Mouse (Mus musculus): ENCODE data around the gene Iqcc.

The Iqcc gene

DNA sequence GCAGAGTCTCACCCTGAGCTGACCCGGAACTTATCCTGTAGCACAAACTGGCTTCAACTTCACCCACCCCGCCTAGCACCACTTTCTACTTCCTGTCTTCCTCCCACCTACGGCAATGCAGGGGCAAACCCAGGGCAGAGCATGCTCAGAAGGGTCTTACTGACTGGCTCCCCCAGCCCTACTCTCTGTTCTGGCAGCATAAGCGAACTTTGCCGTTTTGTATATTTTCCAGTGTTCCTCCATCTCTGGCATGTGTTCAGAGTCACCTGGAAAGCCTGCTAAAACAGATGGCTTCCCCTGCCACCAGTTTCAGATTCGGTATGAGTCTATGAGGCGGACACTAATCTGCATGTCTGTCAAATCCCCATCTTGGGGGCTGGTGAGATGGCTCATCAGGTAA, 38.6 kb downstream of the Iqcc start:
- peak in 1 of 2 experiments; percentile 34 for DNase-seq (ENCODE audit: inconsistent age in 2 of 2, low spot score in 1 of 2)

DNA sequence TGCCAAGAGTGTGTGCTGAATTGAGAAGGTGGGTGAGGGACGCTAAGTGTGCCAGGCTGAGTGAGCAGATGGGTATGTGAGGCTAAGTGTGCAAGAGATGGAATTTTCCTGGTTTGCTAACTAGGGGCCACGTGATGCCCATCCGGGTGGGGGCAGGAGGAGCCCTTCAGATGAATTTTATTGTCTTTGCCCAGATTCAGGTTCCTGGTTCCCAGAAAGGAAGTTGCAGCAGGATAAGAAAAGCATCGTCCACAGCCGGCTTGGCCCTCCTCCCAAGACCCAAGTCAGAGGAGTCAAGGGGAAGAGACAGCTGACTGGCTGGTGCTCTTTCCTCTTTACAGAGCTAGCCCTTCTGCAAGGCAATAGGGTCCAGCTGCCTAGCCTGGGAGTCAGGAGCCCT, 40.4 kb downstream of the Iqcc start, which contains the start of gene Fam167b:
TSS of gene Fam167b (minus strand) at position 84 of the 400 bp plus-strand sequence.
- peak; percentile 60 to 74 for DNase-seq (ENCODE audit: inconsistent age in 2 of 2, low spot score in 1 of 2)

DNA sequence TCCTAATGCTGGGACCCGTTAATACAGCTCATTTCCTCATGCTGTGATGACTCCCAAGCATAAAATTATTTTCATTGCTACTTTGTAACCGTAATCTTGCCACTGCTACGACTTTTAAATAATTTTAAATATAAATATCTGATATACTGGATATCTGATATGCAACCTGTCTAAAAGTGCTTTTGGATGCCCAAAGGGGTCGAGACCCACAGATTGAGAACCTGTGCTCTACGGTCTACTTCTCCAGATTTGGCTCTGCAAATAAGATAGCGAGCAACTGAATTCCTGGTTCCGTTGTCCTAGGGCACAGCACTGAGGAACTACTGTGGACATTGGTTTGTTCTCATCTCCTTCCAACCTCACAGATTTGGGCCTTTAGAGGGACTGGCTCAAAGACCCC, 41.2 kb downstream of the Iqcc start:
- DNase-seq (ENCODE audit: inconsistent age in 2 of 2, low spot score in 1 of 2) = no peak

DNA sequence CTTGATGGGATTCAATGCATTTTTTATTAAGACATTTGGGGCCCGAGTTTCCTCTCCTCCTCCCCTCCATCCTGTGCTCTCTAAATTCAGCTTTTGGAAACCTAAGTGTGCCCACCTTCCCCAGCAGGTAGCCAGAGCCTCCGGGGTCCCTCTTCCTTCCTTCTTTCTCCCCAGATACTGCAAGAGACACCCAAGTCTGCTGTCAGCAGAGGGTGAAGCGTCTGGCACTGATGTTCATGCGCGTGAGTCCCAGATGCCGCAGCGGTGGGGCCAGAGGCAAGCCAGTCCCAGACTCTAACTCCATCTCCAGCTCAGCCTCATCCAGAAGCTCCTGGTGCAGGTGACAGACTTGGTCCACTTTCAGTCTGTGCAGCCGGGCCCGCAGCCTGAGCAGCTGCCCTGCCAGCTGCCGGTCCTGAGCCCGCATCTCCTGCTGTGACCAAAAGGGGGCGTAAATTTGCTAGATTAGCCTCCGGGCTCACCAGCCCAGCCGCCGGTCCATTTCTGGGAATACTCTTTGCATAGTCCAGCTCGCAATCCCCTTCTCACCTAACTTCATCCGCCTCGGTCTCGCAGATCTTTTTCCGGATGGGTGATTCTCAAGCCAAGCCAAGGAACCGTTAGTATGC, 41.9 kb downstream of the Iqcc start:
- DNase-seq (ENCODE audit: inconsistent age in 2 of 2, low spot score in 1 of 2) = peak; percentile 80 to 91

DNA sequence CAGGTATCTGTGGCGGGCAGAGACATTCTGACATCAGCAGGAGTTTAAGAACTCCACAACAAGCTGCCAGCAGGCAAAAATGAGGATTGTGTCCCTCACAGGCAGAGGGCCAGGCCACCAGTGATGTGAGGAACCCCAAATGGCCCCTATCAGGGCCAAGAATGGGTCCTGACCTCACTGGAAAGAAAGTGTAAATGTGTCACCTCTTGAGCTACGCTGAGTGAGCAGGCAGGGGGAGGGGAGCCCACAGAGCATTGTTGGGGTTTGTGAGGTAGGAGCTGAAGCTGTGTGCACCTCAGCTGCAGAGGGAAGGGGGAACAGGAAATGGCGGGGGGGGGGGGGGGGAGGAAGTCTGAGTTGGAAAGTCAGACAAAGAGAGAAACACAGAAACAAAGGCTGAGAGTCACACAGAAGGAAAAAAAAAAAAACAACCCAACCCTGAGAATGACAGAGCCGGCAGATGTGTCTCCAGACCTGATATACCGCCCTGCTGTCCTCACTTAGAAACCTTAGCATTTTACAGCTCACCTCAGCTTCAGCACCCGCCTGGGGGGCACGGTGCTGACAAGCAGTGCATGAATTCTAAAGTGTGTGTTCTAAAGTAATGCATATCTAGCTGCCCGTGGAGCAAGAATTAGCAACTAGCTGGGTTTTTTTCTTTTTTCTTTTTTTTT, 43.6 kb downstream of the Iqcc start:
- no peak for DNase-seq (ENCODE audit: inconsistent age in 2 of 2, low spot score in 1 of 2)

DNA sequence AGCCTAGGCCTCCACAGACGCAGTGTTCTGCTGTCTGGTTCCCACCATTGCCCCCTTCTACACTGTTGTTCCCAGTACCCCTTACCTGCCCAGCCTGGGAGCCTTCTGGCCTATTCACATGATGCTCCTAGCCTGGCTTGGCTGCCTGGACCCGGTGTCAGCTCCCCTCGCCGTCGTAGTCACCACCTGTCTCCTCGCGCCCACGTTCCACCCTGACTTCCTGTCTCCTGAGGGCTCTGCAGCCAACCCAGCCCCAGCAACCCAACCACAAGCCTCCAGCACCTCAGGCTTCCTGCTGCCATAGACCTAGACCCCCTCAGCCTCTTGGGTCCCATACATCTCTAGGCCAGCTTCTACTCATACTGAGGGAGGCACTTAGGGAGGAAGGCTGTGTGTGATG, 45.5 kb downstream of the Iqcc start, which contains the start of gene Lck:
TSS of gene Lck (minus strand) at position 212 of the 400 bp plus-strand sequence.
- DNase-seq (ENCODE audit: inconsistent age in 2 of 2, low spot score in 1 of 2) = peak in 1 of 2 experiments; percentile 30

DNA sequence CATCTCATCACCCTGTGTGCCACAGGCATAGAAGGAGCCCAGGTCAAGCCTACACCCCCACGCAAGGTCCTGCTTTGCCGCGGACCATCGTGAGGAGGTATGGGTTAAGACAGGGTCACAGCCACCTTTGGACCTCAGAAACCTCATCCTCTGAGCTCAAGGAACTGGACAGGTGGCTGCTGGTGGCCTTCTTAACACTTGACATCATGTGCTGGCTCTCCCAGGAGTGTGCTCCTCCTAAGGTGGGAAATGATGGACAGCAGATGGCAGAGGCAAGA, 45.9 kb downstream of the Iqcc start:
- peak in 1 of 2 experiments; percentile 58 for DNase-seq (ENCODE audit: inconsistent age in 2 of 2, low spot score in 1 of 2)

DNA sequence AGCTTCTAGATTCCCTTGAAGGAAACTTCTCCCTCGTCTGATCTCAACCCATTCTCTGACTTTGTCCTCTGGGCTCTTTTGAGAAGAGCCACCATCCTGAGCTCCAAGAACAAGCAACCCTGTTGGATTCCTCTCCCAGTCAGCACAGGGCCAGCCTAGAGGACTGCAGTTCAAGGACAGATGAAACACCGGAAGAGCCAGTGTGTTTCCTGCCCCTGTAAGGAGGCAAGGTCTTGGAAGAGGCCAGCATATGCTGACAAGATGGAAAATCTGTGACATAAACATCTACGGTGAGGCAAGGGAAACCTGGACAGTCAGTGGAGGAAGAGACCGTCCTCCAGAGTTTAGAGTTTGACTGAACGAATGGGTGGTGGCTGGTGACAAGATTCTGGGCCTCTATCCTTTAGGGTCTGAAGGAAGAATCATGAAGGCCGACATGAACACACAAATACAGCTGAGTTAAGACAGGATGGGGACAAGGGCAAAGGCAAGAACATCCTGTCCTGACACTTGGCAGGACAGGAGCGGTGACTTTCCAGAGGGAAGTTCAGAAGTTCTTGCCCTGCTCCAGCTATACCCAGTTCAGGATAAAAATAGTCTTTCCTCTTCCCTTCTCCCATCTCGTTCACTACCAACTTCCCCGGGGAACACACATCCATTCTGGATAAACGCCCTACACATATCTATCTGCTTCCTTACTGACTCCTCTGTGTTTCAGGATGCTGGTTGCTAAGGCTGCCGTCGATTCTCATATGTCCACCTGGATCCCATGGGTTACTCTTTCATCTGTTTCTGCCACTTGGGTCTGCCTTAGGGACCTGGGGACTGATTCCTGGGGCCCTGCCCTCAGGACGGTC, 46.4 kb downstream of the Iqcc start:
- DNase-seq (ENCODE audit: inconsistent age in 2 of 2, low spot score in 1 of 2) = peak; percentile 55 to 65

DNA sequence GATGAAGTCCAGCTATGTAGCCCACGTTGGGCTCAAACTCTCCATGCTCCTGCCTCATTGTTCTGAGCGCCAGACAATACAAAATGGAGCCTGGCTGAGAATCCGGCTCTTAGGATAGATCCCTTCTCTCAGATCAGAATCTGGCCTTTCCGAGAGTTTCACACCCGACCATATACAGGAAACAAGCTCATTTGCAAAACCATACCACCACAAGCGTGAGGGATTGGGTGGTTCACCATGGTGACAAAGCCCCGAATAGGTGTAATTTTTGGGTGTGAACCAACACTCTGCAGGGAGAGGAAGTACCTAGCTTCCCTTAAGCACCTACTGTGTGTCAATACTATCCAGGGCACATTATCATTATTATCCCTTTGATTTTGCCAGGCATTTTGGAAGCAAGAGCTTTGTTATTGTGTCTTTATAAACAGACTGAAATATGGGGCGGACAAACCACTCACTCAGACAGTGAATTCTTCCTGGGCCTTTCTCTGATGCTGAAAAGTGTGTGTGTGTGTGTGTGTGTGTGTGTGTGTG, 47.3 kb downstream of the Iqcc start:
- DNase-seq (ENCODE audit: inconsistent age in 2 of 2, low spot score in 1 of 2) = no peak

DNA sequence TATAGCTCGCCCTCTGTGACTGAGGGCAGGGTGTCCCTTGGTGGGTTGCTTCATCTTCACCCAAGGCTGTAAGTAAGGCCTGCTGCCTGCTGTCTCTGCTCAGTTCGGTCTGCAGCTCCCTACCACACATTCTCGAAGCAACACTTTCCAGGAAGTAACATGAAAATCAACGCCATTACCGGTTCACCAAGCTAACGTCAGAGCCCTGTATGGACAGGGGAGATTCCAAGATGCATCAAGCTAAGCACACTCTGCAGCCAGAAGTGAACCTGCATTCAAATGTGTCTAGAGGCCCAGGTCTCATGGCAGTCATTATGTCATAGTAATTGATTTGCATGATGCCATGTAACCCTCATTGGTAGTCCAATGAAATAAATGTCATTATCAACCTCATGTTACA, 48.9 kb downstream of the Iqcc start:
- no peak for DNase-seq (ENCODE audit: inconsistent age in 2 of 2, low spot score in 1 of 2)

DNA sequence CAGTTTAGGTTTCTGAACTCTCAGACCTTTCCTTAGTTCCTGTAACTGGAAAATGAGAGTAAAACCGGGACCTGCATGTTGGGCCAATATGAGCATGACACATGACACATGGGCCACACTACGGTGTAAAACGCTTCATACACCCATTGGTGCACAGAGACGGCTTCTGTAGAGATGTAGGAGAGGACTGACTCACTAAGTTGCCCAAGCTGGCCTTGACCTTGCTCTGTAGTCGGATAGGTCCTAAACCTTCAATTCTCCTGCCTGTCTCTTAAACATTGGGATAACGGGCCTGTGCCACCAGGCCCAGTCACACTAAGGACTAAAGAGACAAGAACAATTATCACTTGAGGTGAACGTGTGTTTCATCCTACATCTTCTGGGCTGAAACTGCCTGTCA, 50.5 kb downstream of the Iqcc start:
- peak in 1 of 2 experiments; percentile 71 for DNase-seq (ENCODE audit: inconsistent age in 2 of 2, low spot score in 1 of 2)

DNA sequence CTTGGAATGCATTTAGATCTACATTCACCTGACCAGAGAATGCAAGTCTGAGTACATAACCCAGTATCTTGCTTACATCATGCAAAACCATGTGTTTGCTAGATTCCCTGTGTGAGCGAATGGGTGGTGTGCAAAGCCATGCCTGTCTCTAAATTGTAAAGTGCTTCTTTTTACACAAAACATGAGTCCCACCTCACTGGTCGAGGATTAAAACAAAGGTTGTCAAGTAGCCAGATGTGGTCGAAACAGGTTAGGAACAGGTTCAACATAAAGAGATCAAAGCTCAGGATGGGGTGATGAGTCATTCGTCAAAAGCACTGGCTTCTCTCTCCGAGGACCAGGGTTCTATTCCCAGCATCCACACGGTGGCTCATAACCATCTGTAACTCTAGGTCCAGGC, 53.8 kb downstream of the Iqcc start:
- DNase-seq (ENCODE audit: inconsistent age in 2 of 2, low spot score in 1 of 2) = no peak
